ENCODE assay signal across 8 mouse cellular contexts in genomic region chr19:6127760-6128341, GRCm38 (mm10). TPM values are rescaled to one million over a fixed set of nuclear protein-coding genes. Genes with fewer than 3 reads are reported as not detected.
DNase-seq lines count a peak whose midpoint lies in the region; ATAC-seq and TF ChIP-seq lines count a peak whose summit lies in the region.

TSS of gene Snx15 (minus strand) at chr19:6128304.

- no peaks in the 10 kb centered on the region for H3K9me3 ChIP-seq in heart, embryonic 12.5 days (replicated peaks)
- H3K9me3 ChIP-seq in kidney, postnatal 0 days (replicated peaks; ENCODE audit: low read length) = no peaks in the 10 kb centered on the region
- H3K9me3 ChIP-seq in liver, embryonic 11.5 days (ENCODE audit: control insufficient read depth, low read length) = no peaks in the 10 kb centered on the region; the same call in 1 of the 2 replicates
- no peaks in the 10 kb centered on the region for H3K9me3 ChIP-seq in stomach, embryonic 14.5 days (ENCODE audit: control insufficient read depth, low read depth, low read length)

- H3K4me3 ChIP-seq in heart, embryonic 12.5 days = peak within 1 kb of the TSS; percentile 68
- peak within 1 kb of the TSS; percentile 35 for H3K4me3 ChIP-seq in kidney, postnatal 0 days (replicated peaks; ENCODE audit: low read depth, low read length)
- peak within 1 kb of the TSS; percentile 56 for H3K4me3 ChIP-seq in liver, embryonic 11.5 days (ENCODE audit: low read depth, low read length)
- peak within 1 kb of the TSS; percentile 30 for H3K4me3 ChIP-seq in stomach, embryonic 14.5 days (ENCODE audit: low read depth, low read length)

- H3K4me2 ChIP-seq in heart, embryonic 12.5 days = peak within 1 kb of the TSS; percentile 73
- H3K4me2 ChIP-seq in kidney, postnatal 0 days (ENCODE audit: low read length) = peak within 1 kb of the TSS; percentile 56
- peak within 1 kb of the TSS; percentile 66 for H3K4me2 ChIP-seq in liver, embryonic 11.5 days
- peak within 1 kb of the TSS; percentile 47 for H3K4me2 ChIP-seq in stomach, embryonic 14.5 days (replicated peaks; ENCODE audit: low read depth, low read length)

- TF ChIP-seq CTCF in kidney, postnatal 0 days (IDR thresholded peaks at IDR 0.05; ENCODE audit: low read depth) = 0 out of 2 replicates have a peak, but pooled peaks have one; percentile 5

- WGBS in heart, embryonic 12.5 days = 0% methylated on average over 32 of the region's 32 CpGs
- under 1% methylated on average over 32 of the region's 32 CpGs for WGBS in kidney, postnatal 0 days
- under 1% methylated on average over 32 of the region's 32 CpGs for WGBS in liver, embryonic 11.5 days
- WGBS in stomach, embryonic 14.5 days = under 1% methylated on average over 32 of the region's 32 CpGs

- peak; percentile 98 for DNase-seq in CD4-positive helper T cell, adult 2 months (ENCODE audit: low read depth, low spot score)
- DNase-seq in brain, embryonic 18.5 days (ENCODE audit: low read depth, low spot score) = peak; percentile 91
- DNase-seq in kidney, postnatal 0 days (ENCODE audit: low spot score) = peak; percentile 98
- DNase-seq in liver, embryonic 11.5 days (ENCODE audit: low spot score) = peak; percentile 92
- DNase-seq in naive thymus-derived CD4-positive, alpha-beta T cell, adult 2 months (ENCODE audit: low read depth) = peak; percentile 98

- no peaks in the 10 kb centered on the region for H3K27me3 ChIP-seq in heart, embryonic 12.5 days (replicated peaks)
- H3K27me3 ChIP-seq in kidney, postnatal 0 days (ENCODE audit: insufficient read depth, low read length) = no peaks in the 10 kb centered on the region
- H3K27me3 ChIP-seq in liver, embryonic 11.5 days (replicated peaks; ENCODE audit: control insufficient read depth, insufficient read depth, low read length) = no peaks in the 10 kb centered on the region
- H3K27me3 ChIP-seq in stomach, embryonic 14.5 days (ENCODE audit: control insufficient read depth, insufficient read depth, low read length) = no peaks in the 10 kb centered on the region

- peaks cover 5% of the 10 kb centered on the region; the same call in 1 of the 2 replicates for H3K36me3 ChIP-seq in heart, embryonic 12.5 days
- H3K36me3 ChIP-seq in kidney, postnatal 0 days (ENCODE audit: insufficient read depth, low read length) = no peaks in the 10 kb centered on the region
- peaks cover 4% of the 10 kb centered on the region; the same call in 1 of the 2 replicates for H3K36me3 ChIP-seq in liver, embryonic 11.5 days (ENCODE audit: control insufficient read depth, insufficient read depth, low read length)
- H3K36me3 ChIP-seq in stomach, embryonic 14.5 days (ENCODE audit: control insufficient read depth, insufficient read depth, low read length) = no peaks in the 10 kb centered on the region

- H3K27ac ChIP-seq in heart, embryonic 12.5 days (ENCODE audit: poor library complexity, severe bottlenecking) = peak within 1 kb of the TSS; percentile 94
- H3K27ac ChIP-seq in kidney, postnatal 0 days = peak within 1 kb of the TSS; percentile 92
- H3K27ac ChIP-seq in liver, embryonic 11.5 days (ENCODE audit: low read depth, low read length) = peak within 1 kb of the TSS; percentile 86
- H3K27ac ChIP-seq in stomach, embryonic 14.5 days (ENCODE audit: low read length) = peak within 1 kb of the TSS; percentile 29; the same call in 1 of the 2 replicates

- peak; percentile 86 for ATAC-seq in erythroid progenitor cell, adult 5-6 weeks (replicated peaks; ENCODE audit: low FRiP score, poor library complexity, severe bottlenecking)
- peak; percentile 93 for ATAC-seq in heart, embryonic 12.5 days (ENCODE audit: insufficient number of reproducible peaks, low FRiP score)
- ATAC-seq in kidney, postnatal 0 days (replicated peaks; ENCODE audit: low FRiP score, low read depth) = peak; percentile 92
- ATAC-seq in liver, embryonic 11.5 days (replicated peaks; ENCODE audit: low FRiP score) = peak; percentile 85
- peak; percentile 91 for ATAC-seq in stomach, embryonic 14.5 days (ENCODE audit: insufficient number of reproducible peaks, insufficient read depth, low FRiP score, low read depth)

- peak within 1 kb of the TSS; percentile 76 for H3K9ac ChIP-seq in heart, embryonic 12.5 days
- H3K9ac ChIP-seq in kidney, postnatal 0 days (ENCODE audit: low read depth, low read length) = peak within 1 kb of the TSS; percentile 56
- peak within 1 kb of the TSS; percentile 71 for H3K9ac ChIP-seq in liver, embryonic 11.5 days (ENCODE audit: low read depth, low read length)
- peak within 1 kb of the TSS; percentile 31 for H3K9ac ChIP-seq in stomach, embryonic 14.5 days (replicated peaks; ENCODE audit: low read depth, low read length)

- H3K4me1 ChIP-seq in heart, embryonic 12.5 days (replicated peaks) = no peaks in the 10 kb centered on the region; the same call in 1 of the 2 replicates
- H3K4me1 ChIP-seq in kidney, postnatal 0 days (replicated peaks; ENCODE audit: insufficient read depth, low read length) = no peaks in the 10 kb centered on the region; the same call in 1 of the 2 replicates
- peaks cover 15% of the 10 kb centered on the region for H3K4me1 ChIP-seq in liver, embryonic 11.5 days (replicated peaks; ENCODE audit: control insufficient read depth, insufficient read depth, low read length)
- H3K4me1 ChIP-seq in stomach, embryonic 14.5 days (ENCODE audit: control insufficient read depth, insufficient read depth, low read length) = 0 out of 2 replicates have a peak, but pooled peaks cover 6% of the 10 kb centered on the region

RNA-seq across cellular contexts. Expression of gene Snx15, which starts in this region (rescaled TPM):
- total RNA-seq in erythroid progenitor cell, adult 5-6 weeks (2015; ENCODE audit: low replicate concordance) = 52.8 and 61.6 TPM in 2 replicates
- total RNA-seq in erythroid progenitor cell, adult 5-6 weeks (2017; ENCODE audit: low replicate concordance) = 23.8 and 39.4 TPM in 2 replicates
- polyA plus RNA-seq in heart, embryonic 12.5 days (2016; fragmentation: Nextera tagmentation; extraction: Ambion mirVana) = 20.9 and 21.2 TPM in 2 replicates
- 26.5 and 30.0 TPM in 2 replicates for polyA plus RNA-seq in kidney, postnatal 0 days (2015; fragmentation: Nextera tagmentation; extraction: Ambion mirVana)
- 34.6 and 35.1 TPM in 2 replicates for polyA plus RNA-seq in liver, embryonic 11.5 days (2014; fragmentation: Nextera tagmentation; extraction: Ambion mirVana)
- polyA plus RNA-seq in stomach, embryonic 14.5 days (2014; fragmentation: Nextera tagmentation; extraction: Ambion mirVana) = 27.6 and 30.6 TPM in 2 replicates

Comparison
In these comparisons a context has a peak if more than half of its experiments do, and no peak if none do; other contexts are left out.
1. Peak in every context shown above with its lines: DNase-seq, ATAC-seq, H3K4me3 ChIP-seq and H3K27ac ChIP-seq.
2. H3K27ac ChIP-seq: peak in every context shown above with its lines; median percentile 94 in heart, embryonic 12.5 days; 92 in kidney, postnatal 0 days; 86 in liver, embryonic 11.5 days; 29 in stomach, embryonic 14.5 days.